Mouse (Mus musculus) intestine, embryonic 15.5 days (tissue): ENCODE data around the gene Rtn4rl1. TPM values are rescaled to one million over a fixed set of nuclear protein-coding genes. Genes with fewer than 3 reads are reported as not detected.

ENCODE experiments used
- ATAC-seq: fragments of 200-750 bp; cut with Nextera tagmentation; 2 replicates; pipeline ENCODE4 v1.8.0; 2017; ENCODE audit warnings: moderate TSS enrichment, moderate library complexity
- H3K27ac ChIP-seq: fragments of 300-500 bp; sonication (generic); 2 replicates; pipeline ENCODE4 v1.5.1; 2015; ENCODE audit warnings: mild to moderate bottlenecking, inconsistent platforms
- H3K27me3 ChIP-seq: fragments of 300-500 bp; sonication (generic); replicated peaks from 2 replicates; pipeline ENCODE4 v1.6.1; 2015; ENCODE audit warnings: inconsistent platforms
- H3K36me3 ChIP-seq: fragments of 300-500 bp; sonication (generic); 2 replicates; pipeline ENCODE4 v1.6.1; 2015; ENCODE audit warnings: inconsistent platforms
- H3K4me1 ChIP-seq: fragments of 300-500 bp; sonication (generic); replicated peaks from 2 replicates; pipeline ENCODE4 v1.6.1; 2015; ENCODE audit warnings: inconsistent platforms
- H3K4me2 ChIP-seq: fragments of 300-500 bp; sonication (generic); replicated peaks from 2 replicates; pipeline ENCODE4 v1.6.1; 2015; ENCODE audit warnings: mild to moderate bottlenecking, inconsistent platforms
- H3K4me3 ChIP-seq: fragments of 300-500 bp; sonication (generic); replicated peaks from 2 replicates; pipeline ENCODE4 v1.5.1; 2015; ENCODE audit warnings: inconsistent platforms
- H3K9ac ChIP-seq: fragments of 300-500 bp; sonication (generic); 2 replicates; pipeline ENCODE4 v1.6.1; 2015; ENCODE audit warnings: inconsistent platforms
- H3K9me3 ChIP-seq: fragments of 300-500 bp; sonication (generic); 2 replicates; pipeline ENCODE4 v1.6.1; 2016; ENCODE audit warnings: inconsistent platforms
- WGBS: fragments of 180-500 bp; shearing (Covaris S2); methylation state at CpG from one replicate; pipeline ENCODE4 v1.1.7; 2015; 5-methylcytosine and 5-hydroxymethylcytosine counted together
- microRNA counts: library from miRNA; unstranded; fragments of <30 nt; microRNA quantifications from one replicate; lab custom pipeline; 2016
- polyA plus RNA-seq: library from polyadenylated mRNA; unstranded; fragments of >200 nt; fragmentation: Nextera tagmentation; extraction: Ambion mirVana; gene quantifications from 2 replicates; pipeline ENCODE4 v1.2.1, GENCODE M21; 2015

The Rtn4rl1 gene
- polyA plus RNA-seq, 1 experiment from 2014 or later = 1.8 TPM

- no peaks in the 10 kb centered on the region for H3K4me1 ChIP-seq
- no peak for ATAC-seq
- no peak overlapping the region for H3K27ac ChIP-seq
- H3K9ac ChIP-seq = no peak overlapping the region
- no peak overlapping the region for H3K4me3 ChIP-seq
- H3K4me2 ChIP-seq = no peak overlapping the region
- WGBS = 87% methylated on average over 4 of the region's 4 CpGs
- H3K27me3 ChIP-seq = no peaks in the 10 kb centered on the region
- H3K9me3 ChIP-seq = no peaks in the 10 kb centered on the region
- H3K36me3 ChIP-seq = peaks cover 47% of the 10 kb centered on the region
These were observed 115.1 kb downstream of the Rtn4rl1 start for GRCm38 (mm10) chr11:75308650-75309049.

- H3K4me2 ChIP-seq = no peak overlapping the region
- no peak overlapping the region for H3K9ac ChIP-seq
- H3K36me3 ChIP-seq = peaks cover 56% of the 10 kb centered on the region
- H3K27ac ChIP-seq = no peak overlapping the region
- no peaks in the 10 kb centered on the region for H3K27me3 ChIP-seq
- no peaks in the 10 kb centered on the region for H3K4me1 ChIP-seq
- ATAC-seq = no peak
- H3K4me3 ChIP-seq = no peak overlapping the region
- WGBS = 82% methylated on average over 8 of the region's 8 CpGs
- no peaks in the 10 kb centered on the region for H3K9me3 ChIP-seq
These were observed 117.2 kb downstream of the Rtn4rl1 start for GRCm38 (mm10) chr11:75310813-75311212.

GRCm38 (mm10) chr11:75311751-75312150, 118.2 kb downstream of the Rtn4rl1 start:
- no peak for ATAC-seq
- 86% methylated on average over 6 of the region's 6 CpGs for WGBS
- no peaks in the 10 kb centered on the region for H3K4me1 ChIP-seq
- no peak overlapping the region for H3K9ac ChIP-seq
- H3K27ac ChIP-seq = no peak overlapping the region
- H3K27me3 ChIP-seq = no peaks in the 10 kb centered on the region
- no peak overlapping the region for H3K4me3 ChIP-seq
- H3K36me3 ChIP-seq = peaks cover 57% of the 10 kb centered on the region
- no peak overlapping the region for H3K4me2 ChIP-seq
- no peaks in the 10 kb centered on the region for H3K9me3 ChIP-seq

- peaks cover 57% of the 10 kb centered on the region for H3K36me3 ChIP-seq
- ATAC-seq = no peak
- WGBS = 91% methylated on average over 8 of the region's 8 CpGs
- H3K4me1 ChIP-seq = no peaks in the 10 kb centered on the region
- no peaks in the 10 kb centered on the region for H3K9me3 ChIP-seq
- no peak overlapping the region for H3K4me2 ChIP-seq
- no peaks in the 10 kb centered on the region for H3K27me3 ChIP-seq
- H3K27ac ChIP-seq = no peak overlapping the region
- no peak overlapping the region for H3K4me3 ChIP-seq
- no peak overlapping the region for H3K9ac ChIP-seq
These were observed 120.3 kb downstream of the Rtn4rl1 start for GRCm38 (mm10) chr11:75313834-75314233.

MicroRNA genes within 50 kb of the gene (microRNA counts, 519-probe panel; counts per million panel counts)
- microRNA mmu-miR-132 (lab: Ali Mortazavi, UCI) = 2,783 counts per million, percentile 71 among the panel's probes with 10 or more counts
- microRNA mmu-miR-212 (lab: Ali Mortazavi, UCI) = 97.1 counts per million, percentile 29 among the panel's probes with 10 or more counts

Other genes with a start within 250 kb of the Rtn4rl1 start
- gene Hic1, start 24.3 kb upstream of the Rtn4rl1 start, polyA plus RNA-seq = 20.3 and 22.0 TPM in 2 replicates
- gene Ovca2, start 14.9 kb upstream of the Rtn4rl1 start, polyA plus RNA-seq = 21.3 and 21.4 TPM in 2 replicates
- 23.4 and 23.8 TPM in 2 replicates for gene Dph1, start 2.5 kb upstream of the Rtn4rl1 start, polyA plus RNA-seq
- gene Rpa1, start 154.5 kb downstream of the Rtn4rl1 start, polyA plus RNA-seq = 86.2 and 100 TPM in 2 replicates
- gene Smyd4, start 154.7 kb downstream of the Rtn4rl1 start, polyA plus RNA-seq = 9.2 and 9.3 TPM in 2 replicates
- gene Serpinf1, start 228.9 kb downstream of the Rtn4rl1 start, polyA plus RNA-seq = 41.1 and 48.0 TPM in 2 replicates
- gene Serpinf2, start 245.8 kb downstream of the Rtn4rl1 start, polyA plus RNA-seq = 20.4 and 26.4 TPM in 2 replicates